Mouse (Mus musculus) splenic B cell, adult 2 months (primary cell): Measurements from ENCODE around the gene Adgrb2.

Experiments
- DNase-seq: peaks from one replicate; pipeline ENCODE4 v3.0.0-alpha.2; 2011; ENCODE audit warnings: low read depth, low spot score
- H3K27me3 ChIP-seq: 2 replicates; pipeline ENCODE4 v1.6.1; 2012; ENCODE audit warnings: mild to moderate bottlenecking, low read length, moderate library complexity, mixed read lengths; ENCODE audit not compliant: control insufficient read depth, poor library complexity, insufficient read depth, severe bottlenecking
- H3K36me3 ChIP-seq: 2 replicates; pipeline ENCODE4 v1.6.1; 2012; ENCODE audit warnings: mild to moderate bottlenecking, low read length, moderate library complexity, mixed read lengths; ENCODE audit not compliant: control insufficient read depth, poor library complexity, insufficient read depth, severe bottlenecking

The Adgrb2 gene

GRCm38 (mm10) chr4:129998124-129998523 is 13.5 kb downstream of the Adgrb2 start:
- no peak for DNase-seq
- H3K27me3 ChIP-seq = no peaks in the 10 kb centered on the region
- H3K36me3 ChIP-seq = no peaks in the 10 kb centered on the region

GRCm38 (mm10) chr4:130001710-130002109 is 17.0 kb downstream of the Adgrb2 start:
- H3K27me3 ChIP-seq = no peaks in the 10 kb centered on the region
- no peaks in the 10 kb centered on the region for H3K36me3 ChIP-seq
- no peak for DNase-seq

GRCm38 (mm10) chr4:130002157-130002556 is 17.5 kb downstream of the Adgrb2 start:
- H3K36me3 ChIP-seq = no peaks in the 10 kb centered on the region
- DNase-seq = no peak
- no peaks in the 10 kb centered on the region for H3K27me3 ChIP-seq

- H3K36me3 ChIP-seq = no peaks in the 10 kb centered on the region
- peak; percentile 11 for DNase-seq
- H3K27me3 ChIP-seq = no peaks in the 10 kb centered on the region
These were observed 20.9 kb downstream of the Adgrb2 start for GRCm38 (mm10) chr4:130005593-130005992.

GRCm38 (mm10) chr4:130006533-130006932 is 21.9 kb downstream of the Adgrb2 start:
- no peaks in the 10 kb centered on the region for H3K36me3 ChIP-seq
- peak; percentile 24 for DNase-seq
- H3K27me3 ChIP-seq = no peaks in the 10 kb centered on the region

GRCm38 (mm10) chr4:130009043-130009442 is 24.4 kb downstream of the Adgrb2 start:
- no peak for DNase-seq
- H3K36me3 ChIP-seq = no peaks in the 10 kb centered on the region

GRCm38 (mm10) chr4:130010723-130011122 is 26.1 kb downstream of the Adgrb2 start:
- no peaks in the 10 kb centered on the region for H3K27me3 ChIP-seq
- no peak for DNase-seq

More at GRCm38 (mm10) chr4:130009043-130009442, 24.4 kb downstream of the Adgrb2 start:
- no peaks in the 10 kb centered on the region for H3K27me3 ChIP-seq

GRCm38 (mm10) chr4:130012234-130012633 is 27.6 kb downstream of the Adgrb2 start:
- Histone ChIP-seq H3K27me3 (no peaks in the 10 kb centered on the region), H3K36me3 (no peaks in the 10 kb centered on the region)
- DNase-seq = no peak

More at GRCm38 (mm10) chr4:130010723-130011122, 26.1 kb downstream of the Adgrb2 start:
- H3K36me3 ChIP-seq = no peaks in the 10 kb centered on the region

- DNase-seq = no peak
- Histone ChIP-seq H3K36me3 (no peaks in the 10 kb centered on the region), H3K27me3 (no peaks in the 10 kb centered on the region; the same call in 1 of the 2 replicates)
These were observed 28.4 kb downstream of the Adgrb2 start for GRCm38 (mm10) chr4:130013111-130013510.

- Histone ChIP-seq H3K27me3 (no peaks in the 10 kb centered on the region; the same call in 1 of the 2 replicates), H3K36me3 (no peaks in the 10 kb centered on the region)
- no peak for DNase-seq
These were observed 31.3 kb downstream of the Adgrb2 start for GRCm38 (mm10) chr4:130016010-130016409.

- H3K36me3 ChIP-seq = no peaks in the 10 kb centered on the region
- DNase-seq = no peak
- no peaks in the 10 kb centered on the region; the same call in 1 of the 2 replicates for H3K27me3 ChIP-seq
These were observed 32.5 kb downstream of the Adgrb2 start for GRCm38 (mm10) chr4:130017036-130017674.

GRCm38 (mm10) chr4:130022952-130023351 is 38.3 kb downstream of the Adgrb2 start:
- no peak for DNase-seq
- no peaks in the 10 kb centered on the region for H3K36me3 ChIP-seq

GRCm38 (mm10) chr4:130023511-130024231 is 39.0 kb downstream of the Adgrb2 start:
- no peak for DNase-seq
- Histone ChIP-seq H3K27me3 (no peaks in the 10 kb centered on the region), H3K36me3 (no peaks in the 10 kb centered on the region)

More at GRCm38 (mm10) chr4:130022952-130023351, 38.3 kb downstream of the Adgrb2 start:
- no peaks in the 10 kb centered on the region for H3K27me3 ChIP-seq

- Histone ChIP-seq H3K36me3 (no peaks in the 10 kb centered on the region), H3K27me3 (no peaks in the 10 kb centered on the region)
- DNase-seq = no peak
These were observed 40.9 kb downstream of the Adgrb2 start for GRCm38 (mm10) chr4:130025544-130025943.

GRCm38 (mm10) chr4:130031146-130031545 is 46.5 kb downstream of the Adgrb2 start:
- Histone ChIP-seq H3K36me3 (no peaks in the 10 kb centered on the region), H3K27me3 (peaks cover 2% of the 10 kb centered on the region; the same call in 1 of the 2 replicates)
- no peak for DNase-seq
